Mouse (Mus musculus): ENCODE results near the gene Evx2.

Gene Evx2

DNA sequence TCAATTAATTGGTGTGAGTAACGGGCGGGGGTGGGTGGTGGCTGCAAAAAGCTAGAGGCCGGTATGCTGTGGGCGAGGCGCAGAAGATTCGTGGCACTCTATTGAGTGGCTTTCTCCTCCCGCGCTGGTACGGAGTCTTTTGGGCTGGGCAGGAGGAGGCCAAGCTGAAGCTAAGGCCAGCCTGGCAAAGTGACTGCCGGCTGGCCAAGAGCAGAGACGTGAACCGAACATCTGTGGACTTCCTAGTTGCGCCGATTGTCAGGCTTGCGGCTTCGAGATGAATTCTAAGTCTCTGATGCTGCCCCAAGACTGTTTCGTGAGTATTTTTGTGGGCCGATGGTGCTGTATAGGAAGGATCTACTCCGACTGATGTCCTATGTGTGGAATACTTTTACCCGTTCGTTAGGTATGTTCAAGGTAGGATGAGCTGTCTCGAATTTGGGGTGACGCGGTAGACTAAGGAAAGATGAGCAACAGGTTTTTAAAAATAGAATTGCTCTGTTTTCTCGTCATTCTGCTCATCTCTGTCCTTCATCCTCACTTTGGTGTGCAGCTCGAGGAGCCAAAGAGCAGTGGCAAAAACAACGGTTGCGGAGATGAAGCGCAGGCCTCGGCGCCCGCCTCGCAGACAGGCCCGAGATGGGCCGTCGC is 8.0 kb upstream of the Evx2 start:
- no peak for DNase-seq (ENCODE audit: low read depth, low spot score)

DNA sequence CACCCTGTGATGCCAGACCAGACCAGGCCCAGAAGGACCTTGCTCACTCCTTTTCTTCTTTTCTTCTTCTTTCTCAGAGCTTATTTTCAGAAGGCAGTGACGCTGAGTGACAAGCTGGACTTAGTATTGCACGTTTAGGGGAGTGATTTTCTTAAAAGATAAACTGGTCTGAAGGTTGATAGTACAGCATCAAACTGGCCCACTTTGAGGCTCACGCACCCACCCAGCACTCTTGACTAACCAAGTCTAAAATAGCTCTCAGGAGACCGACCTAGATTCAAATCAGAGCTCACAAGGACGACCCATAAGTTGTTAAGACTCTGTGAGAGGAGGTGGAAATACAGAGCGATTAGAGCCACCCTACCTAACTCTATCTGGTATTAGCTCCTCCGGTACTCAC is 7.1 kb upstream of the Evx2 start:
- no peak for DNase-seq (ENCODE audit: low read depth, low spot score)

DNA sequence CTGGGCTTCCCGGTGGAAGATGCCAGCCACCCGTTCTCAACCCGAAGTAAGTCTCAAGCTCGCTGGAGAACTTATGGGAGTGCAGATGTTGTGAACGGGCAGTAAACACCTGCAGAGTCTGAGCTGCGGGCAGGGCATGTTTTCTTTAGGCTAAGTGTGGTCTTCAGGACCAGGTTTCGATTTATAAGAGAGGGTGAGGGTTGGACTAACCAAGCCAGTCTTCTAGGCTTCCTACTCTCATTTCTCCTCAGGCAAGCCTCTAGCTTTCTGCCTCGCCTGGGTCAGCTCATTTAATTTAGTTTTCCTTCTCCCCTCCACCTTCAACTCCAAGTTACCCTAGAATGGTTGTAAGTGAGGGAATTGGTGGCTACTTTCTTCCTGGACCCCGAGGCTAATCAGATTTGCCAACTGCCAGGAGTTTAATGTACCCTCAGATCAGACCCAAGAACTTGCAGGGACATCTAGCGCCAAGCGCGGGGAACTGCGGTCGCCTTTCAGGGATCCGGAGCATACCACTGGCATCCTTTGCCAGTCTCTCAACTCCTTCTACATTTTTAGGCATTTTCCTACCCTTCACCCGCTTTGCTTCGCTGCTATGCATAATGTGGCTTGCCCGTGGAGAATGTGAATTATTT is 4.1 kb upstream of the Evx2 start:
- no peak for DNase-seq (ENCODE audit: low read depth, low spot score)

DNA sequence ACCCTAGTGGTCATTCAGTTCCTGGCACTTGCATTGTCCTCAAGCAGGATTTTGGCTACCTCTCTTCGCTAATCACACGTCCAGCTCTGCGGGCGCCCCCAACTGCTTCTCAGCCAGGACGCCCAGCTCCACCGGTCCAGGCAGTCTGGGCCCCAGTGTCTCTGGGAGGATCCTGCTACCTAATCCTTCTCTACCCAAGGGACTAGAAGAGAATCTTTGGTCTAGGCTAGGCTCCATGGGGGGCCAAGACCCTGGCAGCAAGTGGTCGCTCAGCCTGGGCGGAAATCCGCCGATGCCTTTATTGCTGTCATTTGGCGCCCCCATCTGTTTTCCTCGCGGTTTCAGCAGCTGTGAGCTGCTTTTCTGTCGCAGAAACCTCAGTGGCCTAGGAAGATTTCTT is 2.3 kb upstream of the Evx2 start:
- no peak for DNase-seq (ENCODE audit: low read depth, low spot score)

DNA sequence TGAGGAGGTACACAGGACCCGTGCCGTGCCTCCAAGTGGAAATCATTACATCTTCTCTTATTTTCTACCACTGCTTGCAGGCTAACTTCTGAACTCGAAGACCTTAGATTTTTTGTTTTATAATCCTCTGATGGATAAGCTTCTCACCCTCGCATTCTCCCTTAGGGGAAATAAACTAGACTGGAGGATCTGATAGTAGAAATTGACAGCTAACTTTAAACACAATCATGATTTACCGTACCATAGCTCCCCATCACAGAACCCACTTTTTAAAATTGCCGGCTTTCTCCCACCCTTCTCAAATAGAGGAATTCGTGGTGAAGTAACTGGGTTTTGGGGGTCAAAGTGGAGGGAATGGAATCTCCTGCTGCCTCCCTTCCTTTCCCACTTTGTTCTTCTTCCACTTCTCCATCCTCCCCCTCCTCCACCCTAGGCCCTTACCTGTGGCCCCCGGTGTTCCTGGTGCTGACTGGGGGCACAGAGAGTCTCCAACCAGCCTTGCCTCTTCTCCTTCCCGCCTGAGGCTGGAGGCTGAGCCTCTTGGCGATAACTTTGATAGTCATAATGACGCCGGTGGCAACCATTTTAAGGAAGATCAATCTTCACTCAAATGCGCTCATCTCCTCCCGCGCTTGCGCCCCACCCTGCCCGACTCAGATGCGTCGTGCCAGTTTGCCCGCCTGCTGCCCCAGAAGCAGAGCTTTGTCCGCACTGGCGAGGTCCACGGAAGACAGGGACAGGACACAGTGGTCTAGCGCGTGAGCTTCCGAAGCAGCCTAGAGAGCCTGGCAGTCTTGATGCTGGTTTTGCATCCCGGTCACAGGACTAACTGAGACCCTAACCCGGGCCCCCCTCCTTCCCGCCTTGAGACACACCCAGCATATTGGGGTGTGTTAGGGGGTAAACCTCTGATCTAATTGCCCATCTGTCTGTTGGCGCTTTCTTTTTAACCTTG is 1.3 kb upstream of the Evx2 start:
- no peak for DNase-seq (ENCODE audit: low read depth, low spot score)

DNA sequence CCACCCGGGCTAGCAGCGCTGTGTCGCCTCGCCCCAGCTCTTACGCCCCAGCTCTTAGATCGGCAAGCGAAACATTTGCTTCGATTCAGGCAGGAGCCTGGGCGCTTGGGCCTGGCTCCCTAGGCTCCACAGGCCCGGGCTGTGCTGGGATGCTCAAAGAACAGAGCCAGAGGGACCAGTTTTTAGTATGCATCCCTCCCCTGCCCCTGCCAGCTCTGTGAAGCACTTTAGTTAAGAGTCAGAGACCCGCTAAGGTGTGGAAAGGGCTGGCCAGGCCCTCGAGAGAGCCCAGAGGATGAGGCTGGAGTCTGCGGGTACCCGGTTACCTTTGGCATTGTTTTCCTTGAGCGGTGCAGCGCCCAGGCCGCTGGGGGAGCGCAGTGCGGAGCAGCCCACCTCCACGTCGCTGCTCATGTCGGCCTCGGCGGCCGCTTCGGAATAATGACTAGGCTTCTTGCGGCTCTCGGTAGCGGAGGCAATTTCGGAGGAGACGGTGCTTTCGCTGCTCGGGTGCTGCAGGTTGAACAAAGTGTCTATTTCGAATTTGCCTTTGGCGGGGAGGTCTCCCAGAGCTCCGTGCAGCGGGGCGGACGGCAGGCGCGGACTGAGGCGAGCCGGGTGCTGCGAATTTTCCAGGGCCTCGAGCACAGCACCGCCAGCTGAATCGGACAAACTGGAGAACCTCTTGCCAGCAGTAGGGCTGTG is 538 bp downstream of the Evx2 start:
- DNase-seq (ENCODE audit: low read depth, low spot score): no peak

DNA sequence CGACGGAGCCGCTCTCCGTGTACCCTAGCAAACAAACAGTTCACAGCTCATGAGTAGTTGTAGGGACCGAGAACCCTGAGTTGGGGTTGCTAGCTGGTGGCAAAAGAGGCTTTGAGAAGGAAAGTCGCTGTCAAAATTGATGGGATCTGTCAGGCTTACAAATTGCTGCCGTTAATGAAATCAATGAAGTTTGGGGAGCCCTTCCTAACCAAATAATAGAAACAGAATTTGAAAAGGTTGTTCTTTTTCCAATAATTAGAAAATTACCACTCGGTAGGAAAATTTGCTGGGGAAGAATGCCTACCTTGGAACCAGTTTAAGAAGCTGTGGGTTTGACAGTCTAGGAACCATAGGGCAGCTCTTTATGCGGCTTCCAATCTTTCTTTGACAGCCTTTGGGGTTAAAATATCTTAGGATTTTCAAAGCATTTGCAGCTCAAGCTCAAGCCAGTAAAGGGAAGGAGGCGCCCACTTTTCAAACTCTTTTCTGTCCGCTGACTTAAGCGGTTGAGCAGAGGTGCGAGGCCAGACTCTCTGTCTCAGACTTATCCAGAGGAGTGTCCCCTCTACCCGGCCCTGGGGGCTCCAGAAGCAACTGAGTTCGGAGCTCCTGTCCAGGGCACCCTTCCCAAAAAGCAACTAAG is 1.2 kb downstream of the Evx2 start:
- no peak for DNase-seq (ENCODE audit: low read depth, low spot score)

DNA sequence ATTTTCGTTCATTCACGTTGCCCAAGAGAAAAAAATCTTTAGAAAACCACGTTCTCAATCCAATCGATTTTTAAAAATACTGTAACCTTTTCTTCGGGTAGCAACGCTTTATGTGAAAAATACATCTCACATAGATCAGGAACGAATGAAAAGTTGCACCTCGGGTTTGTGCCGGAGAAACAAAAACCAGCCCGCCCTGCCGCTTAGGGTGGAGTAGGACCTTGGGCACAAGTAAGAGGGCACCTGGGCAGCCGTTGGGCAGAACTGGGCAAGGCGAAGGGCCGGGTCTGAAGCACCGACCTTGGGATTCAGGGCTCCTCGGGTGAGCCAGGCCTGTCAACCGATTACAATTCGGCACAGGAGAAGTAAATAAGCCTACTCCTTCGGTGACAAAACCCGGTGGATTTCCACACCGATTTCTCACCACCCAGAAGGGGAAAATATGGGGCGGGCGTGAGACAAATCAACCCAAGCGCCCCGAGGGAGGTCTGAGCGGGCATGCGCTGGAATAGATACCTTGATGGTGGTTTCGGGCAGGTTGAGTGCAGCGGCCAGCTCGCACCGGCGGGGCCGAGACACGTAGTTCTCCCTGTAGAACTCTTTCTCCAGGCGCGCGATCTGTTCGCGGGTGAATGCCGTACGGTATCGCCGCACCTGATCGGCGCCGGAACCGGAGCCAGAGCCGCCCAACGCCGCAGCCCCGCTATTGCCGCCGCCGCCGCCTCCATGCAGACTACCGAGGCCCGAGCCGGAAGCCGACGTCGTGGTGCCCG is 1.9 kb downstream of the Evx2 start:
- DNase-seq (ENCODE audit: low read depth, low spot score): no peak

DNA sequence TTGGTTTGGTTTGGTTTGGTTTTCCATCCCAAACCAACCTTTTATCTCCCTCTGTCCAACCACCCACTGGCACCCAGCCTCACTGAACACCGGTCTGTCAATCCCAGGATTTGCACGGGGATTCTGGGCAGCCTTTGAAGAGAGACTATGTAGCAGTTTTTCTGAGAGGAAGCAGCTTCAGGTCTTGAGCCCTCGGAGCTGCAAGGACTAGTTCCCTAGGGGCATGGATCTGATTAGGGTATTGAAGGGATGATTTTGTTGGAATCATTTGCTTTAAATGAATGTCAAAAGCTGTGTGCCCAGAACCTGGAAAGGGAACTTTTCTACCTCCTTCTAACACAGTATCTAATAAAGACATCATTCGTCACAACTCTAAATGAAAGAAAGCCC is 2.7 kb downstream of the Evx2 start:
- DNase-seq (ENCODE audit: low read depth, low spot score): no peak

DNA sequence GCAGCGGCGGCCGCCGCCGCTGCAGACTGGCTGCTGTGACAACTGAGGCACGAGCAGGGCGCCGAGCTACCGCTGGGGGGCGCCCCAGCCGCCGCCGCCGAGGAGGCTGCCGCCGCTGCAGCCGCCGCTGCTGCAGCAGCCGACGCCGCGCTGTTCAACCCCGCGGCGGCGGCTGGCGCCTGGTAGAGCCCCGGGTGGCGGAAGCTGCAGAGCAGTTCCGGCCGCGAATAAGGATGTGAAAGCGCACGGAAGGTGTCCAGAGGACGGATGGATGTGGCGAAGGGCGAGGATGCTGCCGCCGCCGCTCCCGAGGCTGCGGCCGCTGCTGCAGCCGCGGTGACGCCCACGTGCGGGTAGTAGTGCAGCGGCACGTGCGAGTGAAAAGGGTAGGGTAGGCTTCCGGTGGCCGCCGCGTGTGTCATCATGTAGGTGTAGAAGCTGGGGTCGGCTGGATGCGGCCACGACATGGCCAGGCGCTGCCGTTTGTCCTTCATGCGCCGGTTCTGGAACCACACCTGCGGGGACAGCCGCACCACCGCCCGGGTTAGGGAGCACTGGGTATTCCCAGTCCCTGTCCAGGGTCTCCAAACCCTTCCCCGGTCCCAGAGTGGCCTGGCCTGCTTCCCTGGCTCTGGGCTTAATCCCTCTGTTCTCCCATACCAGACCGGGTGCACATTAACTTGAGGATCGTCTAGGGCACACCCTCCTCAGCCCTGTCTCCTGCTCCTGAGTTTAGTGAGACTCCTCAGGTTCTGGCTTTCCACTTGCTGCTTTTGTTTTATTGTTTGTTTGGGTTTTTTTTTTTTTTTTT is 3.3 kb downstream of the Evx2 start:
- no peak for DNase-seq (ENCODE audit: low read depth, low spot score)

DNA sequence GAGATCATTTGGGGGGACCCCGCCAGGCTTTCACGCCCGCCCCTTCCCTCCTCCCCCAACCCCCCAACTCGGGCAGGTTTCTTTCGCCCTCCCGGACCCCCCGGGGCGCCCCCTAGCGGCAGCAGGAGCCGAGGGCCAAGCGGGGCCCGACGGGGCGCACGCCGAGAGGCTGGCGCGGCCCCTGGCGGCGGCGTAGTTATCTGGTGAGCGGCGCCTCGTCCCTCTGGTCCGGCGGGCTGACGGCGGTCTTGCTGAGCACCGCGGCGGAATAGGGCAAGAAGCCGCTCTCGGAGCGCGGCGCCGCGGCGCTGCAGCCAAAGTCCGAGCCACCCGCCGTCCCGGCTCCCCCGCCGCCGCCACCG is 4.0 kb downstream of the Evx2 start:
- DNase-seq (ENCODE audit: low read depth, low spot score): no peak

DNA sequence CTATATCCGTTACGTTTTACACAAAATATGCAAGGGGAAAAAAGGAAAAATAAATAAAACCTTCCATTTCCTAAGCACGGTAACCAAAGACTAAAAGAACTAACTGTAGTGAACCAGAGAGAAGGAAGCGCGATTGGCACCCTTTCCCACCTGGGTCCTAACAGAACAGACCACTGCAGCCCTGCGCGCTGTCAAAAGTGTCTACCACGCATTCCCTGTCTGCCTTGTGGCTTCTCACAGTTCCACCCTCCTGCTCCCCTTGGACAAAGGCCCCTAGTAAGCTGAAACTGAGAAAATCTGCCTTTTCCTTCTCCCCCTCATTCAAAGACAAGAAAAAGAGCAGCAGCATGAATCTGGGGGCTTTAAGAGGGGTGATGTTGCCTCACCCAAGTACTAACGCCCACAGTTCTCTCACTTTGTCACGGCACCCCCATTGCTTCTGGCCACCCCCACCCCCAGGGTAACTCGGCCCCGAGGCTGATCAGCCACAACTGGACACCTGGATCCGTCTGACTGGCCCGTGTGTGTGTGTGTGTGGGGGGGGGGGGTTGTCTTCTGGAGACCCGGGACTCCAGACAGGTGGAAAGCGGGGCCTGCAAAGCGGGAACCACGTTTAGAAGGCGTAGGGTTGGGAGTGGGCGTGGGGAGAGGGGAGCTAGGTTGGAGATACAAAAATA is 4.5 kb downstream of the Evx2 start:
- no peak for DNase-seq (ENCODE audit: low read depth, low spot score)

DNA sequence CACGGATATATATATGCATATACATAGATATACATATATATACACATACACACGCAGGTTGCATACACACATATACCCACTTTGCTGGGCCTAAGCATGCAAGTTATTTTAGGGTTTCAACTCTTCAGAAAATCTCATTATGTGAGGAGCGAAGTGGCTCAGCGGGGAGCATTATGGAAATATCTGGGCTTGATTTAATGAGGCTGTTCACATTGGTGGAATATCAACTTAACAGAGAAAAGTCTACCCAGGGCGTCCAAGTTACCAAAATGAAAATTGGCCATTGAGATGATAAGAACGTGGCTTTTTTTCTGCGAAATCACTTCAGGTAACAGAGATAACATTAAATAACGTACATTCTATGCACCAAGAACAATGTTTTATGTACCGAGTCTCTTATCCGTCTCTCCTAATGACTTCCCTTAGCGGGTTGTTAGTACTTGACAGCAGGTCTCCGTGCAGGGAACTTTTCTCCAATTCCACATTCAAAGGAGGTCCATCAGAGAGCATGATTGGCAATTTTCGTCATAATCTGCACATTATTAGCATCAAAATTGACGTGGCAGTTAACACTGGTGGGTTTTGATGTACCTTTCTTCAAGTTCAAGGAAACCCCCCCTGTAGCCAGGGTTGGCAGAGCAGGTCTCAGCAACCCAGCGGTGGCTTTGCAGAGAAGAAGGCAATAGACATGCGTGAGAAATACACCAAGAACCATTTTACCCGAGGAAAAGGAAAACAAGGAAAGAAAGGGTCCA is 5.4 kb downstream of the Evx2 start:
- no peak for DNase-seq (ENCODE audit: low read depth, low spot score)

DNA sequence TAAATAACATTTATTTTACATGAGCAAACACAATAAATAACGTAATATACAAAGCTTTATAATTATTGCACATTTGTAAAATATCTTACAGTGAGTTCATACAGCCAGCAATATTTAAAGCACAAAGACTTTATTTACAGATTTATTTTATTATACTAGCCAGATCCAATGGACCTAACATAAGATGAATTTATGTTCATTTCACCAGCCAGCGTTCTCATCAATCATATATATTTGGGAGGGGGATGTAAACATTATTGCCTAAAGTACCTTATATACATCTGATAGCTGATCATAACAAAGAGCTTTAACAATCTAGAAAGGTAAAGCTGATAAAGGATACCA is 6.4 kb downstream of the Evx2 start:
- no peak for DNase-seq (ENCODE audit: low read depth, low spot score)

DNA sequence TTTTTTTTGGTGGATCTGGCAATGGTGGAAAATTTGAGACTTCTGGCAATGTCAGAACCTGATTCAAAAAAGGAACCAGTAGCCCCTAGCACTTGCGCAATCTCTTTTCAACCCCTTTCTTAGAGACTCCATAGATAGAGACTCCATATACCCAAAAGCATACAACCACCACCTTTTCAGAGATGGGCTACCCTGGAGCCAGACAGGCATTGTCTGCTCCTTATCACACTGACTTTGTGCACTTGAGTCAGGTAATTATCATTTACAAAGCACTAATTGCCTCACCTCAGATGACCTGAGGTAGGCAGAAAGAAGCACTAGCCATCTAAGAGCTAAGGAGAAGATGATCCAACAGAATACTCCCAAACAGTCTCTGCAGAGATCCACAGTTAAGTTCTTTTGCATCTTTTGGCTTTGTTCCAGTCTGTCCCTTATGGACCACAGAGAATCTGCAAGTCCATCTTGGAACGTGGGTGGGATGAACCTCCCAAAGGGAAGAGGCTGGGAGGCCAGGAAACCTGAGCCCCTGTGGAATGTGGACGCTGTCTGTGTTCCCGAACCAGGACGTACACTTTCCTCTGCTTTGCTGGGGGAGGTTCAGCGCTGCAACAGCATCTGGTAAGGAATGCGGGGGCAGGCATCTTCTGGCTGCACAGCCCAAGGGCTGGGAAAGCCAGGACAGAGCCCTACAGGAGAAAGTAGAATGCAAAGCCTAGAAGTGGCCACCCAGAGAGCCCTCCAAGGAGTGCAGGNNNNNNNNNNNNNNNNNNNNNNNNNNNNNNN is 12.1 kb downstream of the Evx2 start:
- DNase-seq (ENCODE audit: low read depth, low spot score): no peak

DNA sequence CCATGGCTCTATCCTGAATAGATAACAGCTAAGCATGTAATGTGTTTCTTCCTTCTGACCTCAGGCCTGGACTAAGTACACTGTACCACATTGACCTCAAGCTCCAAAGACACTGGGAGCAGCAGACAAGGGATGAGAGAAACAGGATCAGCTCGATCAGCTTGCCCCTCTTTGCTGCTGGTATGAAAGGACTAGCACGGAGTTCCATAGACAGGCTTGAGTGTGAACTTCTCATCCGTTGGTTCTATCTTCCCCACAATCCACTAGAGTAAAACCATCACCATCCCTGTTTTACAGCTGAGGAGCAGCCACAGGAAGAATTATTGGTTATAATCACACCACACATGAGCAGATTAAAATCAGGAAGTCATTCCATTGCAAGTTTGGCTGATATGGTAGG is 13.7 kb downstream of the Evx2 start:
- DNase-seq (ENCODE audit: low read depth, low spot score): no peak

DNA sequence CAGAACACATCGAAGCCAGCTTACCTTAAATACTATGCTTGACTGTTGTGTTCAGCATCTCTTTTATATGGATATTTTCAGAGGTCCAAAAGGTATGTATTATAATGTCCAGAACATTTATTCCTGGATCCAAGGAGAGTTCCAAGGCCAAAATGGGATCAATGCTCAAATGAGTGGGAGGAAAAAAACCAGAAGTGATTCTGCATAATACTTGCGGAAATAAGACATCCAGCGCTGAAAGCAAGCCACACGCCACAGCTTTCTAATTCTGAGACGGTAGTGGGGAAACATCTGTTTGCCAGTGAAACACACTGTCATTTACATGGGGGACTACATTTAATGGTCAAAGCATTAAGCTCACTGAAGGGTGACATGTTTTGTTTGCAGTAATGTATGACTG is 16.9 kb downstream of the Evx2 start:
- no peak for DNase-seq (ENCODE audit: low read depth, low spot score)

DNA sequence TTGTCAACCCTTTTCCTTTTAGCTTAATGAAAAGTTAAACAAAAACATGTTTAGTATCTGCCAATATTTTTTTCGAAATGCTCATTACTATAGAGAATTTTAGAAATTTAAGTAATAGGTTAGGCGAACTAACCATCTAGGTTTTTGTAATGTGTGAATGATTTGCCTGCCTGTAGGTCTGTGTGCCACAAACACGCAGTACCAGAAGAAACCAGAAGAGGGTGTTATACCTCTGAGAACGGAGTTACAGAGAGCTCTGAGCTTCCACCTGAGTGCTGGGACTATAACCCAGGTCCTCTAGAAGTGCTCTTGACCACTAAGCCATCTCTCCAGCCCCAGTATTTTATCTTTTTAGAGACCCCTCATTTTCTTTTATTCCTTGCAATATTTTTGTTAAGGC is 23.9 kb downstream of the Evx2 start:
- DNase-seq (ENCODE audit: low read depth, low spot score): no peak
